Mouse (Mus musculus): Measurements from ENCODE around the gene Slc9a1. TPM values are rescaled to one million over a fixed set of nuclear protein-coding genes. Genes with fewer than 3 reads are reported as not detected.

Slc9a1 gene
- polyA plus RNA-seq, 1 experiment from 2014 or later = 12.8 TPM

DNA sequence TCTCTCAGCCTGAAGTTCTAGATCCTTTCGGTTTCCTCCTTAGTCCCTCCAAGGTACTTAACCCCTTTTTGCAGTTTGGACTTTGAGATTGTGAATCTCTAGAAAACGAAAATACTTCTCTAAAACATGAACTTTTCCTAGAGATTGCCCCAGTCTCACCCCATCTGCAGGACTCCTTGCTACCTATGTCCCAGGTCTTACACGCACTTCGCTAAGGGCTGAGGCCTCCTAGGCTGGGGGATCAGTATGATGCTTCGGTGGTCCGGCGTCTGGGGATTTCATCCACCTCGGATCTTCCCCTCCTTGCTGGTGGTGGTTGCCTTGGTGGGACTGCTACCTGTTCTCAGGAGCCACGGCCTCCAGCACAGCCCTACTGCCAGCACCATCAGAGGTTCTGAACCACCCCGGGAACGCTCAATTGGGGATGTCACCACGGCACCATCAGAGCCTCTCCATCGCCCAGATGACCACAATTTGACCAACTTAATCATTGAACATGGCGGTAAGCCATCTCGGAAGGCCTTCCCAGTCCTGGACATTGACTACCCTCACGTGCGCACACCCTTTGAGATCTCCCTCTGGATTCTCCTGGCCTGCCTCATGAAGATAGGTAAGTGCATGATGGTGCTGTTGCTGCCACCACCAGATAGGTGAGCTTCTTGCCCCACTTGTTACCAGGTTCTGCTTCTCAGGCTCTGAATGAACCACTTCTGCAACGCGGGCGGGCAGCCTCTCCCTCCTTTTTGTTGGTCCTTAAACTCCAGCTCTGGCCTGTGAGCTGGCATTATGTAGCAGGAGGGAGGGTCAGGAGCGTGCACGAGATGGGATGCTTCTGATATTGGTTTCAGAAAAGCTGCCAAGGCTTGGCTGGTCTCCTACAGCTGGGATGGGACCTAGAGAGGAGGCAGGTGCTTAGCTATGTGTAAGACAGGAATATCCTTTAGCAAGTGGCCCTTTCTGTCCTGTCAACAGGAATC is 1.1 kb downstream of the Slc9a1 start:
- H3K27me3 ChIP-seq (ENCODE audit: control insufficient read depth, insufficient read depth, low read depth, low read length) = no peaks in the 10 kb centered on the region

DNA sequence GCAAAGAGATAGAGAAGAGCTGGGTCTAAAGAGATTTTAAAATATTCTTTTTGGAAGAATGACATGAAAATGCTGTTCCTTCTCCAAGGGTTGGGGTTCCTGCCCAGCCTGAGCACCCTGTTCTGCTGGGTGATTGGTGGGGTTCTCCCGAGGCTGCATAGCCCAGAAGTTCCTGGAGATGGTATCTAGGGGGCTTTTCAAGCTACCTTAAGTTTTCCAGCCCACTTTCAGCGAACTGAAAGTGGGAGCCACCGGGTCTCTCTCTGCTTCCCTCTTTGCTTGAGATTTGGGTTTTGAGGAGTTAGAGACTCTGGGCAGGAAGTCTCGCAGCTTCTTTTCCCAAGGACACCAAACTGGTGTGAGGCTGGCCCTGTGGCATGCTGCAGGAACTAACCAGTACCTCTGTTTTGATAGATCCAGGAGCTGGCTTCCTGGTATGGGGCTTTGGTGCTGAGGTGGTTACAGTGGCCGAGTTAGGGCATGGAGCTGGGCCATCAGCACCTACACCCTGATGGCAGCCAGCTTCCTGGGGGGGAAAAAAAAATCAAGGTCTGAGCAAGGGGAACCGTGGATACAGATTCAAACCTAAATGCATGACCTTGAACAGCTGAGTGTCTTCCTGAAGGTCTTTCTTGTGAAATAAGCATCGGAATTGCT is 2.2 kb downstream of the Slc9a1 start:
- 83% methylated on average over 7 of the region's 7 CpGs for WGBS
- Histone ChIP-seq H3K9ac (ENCODE audit: low read depth, low read length) (peak overlapping the region; percentile 42), H3K27me3 (ENCODE audit: control insufficient read depth, insufficient read depth, low read depth, low read length) (no peaks in the 10 kb centered on the region), H3K4me3 (ENCODE audit: low read depth, low read length) (peak overlapping the region; percentile 23), H3K4me2 (ENCODE audit: low read length) (peak overlapping the region; percentile 96), H3K4me1 (ENCODE audit: control insufficient read depth, insufficient read depth, low read length) (peaks cover 49% of the 10 kb centered on the region), H3K27ac (ENCODE audit: low read length) (no peak overlapping the region), H3K9me3 (replicated peaks; ENCODE audit: control insufficient read depth, low read length, poor library complexity, severe bottlenecking) (no peaks in the 10 kb centered on the region), H3K36me3 (ENCODE audit: control insufficient read depth, insufficient read depth, low read length) (no peaks in the 10 kb centered on the region)
- ATAC-seq = no peak

More for the DNA sequence above, 1.1 kb downstream of the Slc9a1 start:
- Histone ChIP-seq H3K9me3 (replicated peaks; ENCODE audit: control insufficient read depth, low read length, poor library complexity, severe bottlenecking) (no peaks in the 10 kb centered on the region), H3K36me3 (ENCODE audit: control insufficient read depth, insufficient read depth, low read length) (no peaks in the 10 kb centered on the region), H3K9ac (ENCODE audit: low read depth, low read length) (peak overlapping the region; percentile 96), H3K4me1 (ENCODE audit: control insufficient read depth, insufficient read depth, low read length) (peaks cover 44% of the 10 kb centered on the region), H3K4me3 (ENCODE audit: low read depth, low read length) (peak overlapping the region; percentile 92), H3K4me2 (ENCODE audit: low read length) (peak overlapping the region; percentile 96), H3K27ac (ENCODE audit: low read length) (peak overlapping the region; percentile 88; the same call in 1 of the 2 replicates)
- no peak for ATAC-seq
- 70% methylated on average over 22 of the region's 22 CpGs for WGBS

DNA sequence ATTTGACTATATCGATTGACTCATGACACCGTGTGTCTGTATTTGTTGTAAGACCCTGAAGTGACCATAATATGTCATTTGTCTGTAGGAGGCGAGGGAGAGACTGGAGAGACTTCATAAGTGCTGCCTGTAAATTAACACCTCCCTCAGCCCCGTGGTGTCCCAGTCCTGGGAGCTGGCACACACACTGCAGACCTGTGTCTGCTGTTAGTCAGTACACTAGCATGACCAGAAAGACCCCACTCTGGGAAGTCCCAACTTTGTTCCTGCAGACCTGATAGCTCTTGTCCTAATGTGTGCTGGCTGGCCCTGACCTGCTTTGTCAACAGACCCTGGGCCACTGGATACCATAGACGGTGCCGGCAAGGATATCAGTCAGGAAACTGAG is 2.8 kb downstream of the Slc9a1 start:
- no peaks in the 10 kb centered on the region for H3K36me3 ChIP-seq (ENCODE audit: control insufficient read depth, insufficient read depth, low read length)
- ATAC-seq = no peak
- peak overlapping the region; percentile 23 for H3K4me3 ChIP-seq (ENCODE audit: low read depth, low read length)
- WGBS = 79% methylated on average over 6 of the region's 6 CpGs
- H3K4me1 ChIP-seq (ENCODE audit: control insufficient read depth, insufficient read depth, low read length) = peaks cover 49% of the 10 kb centered on the region
- peak overlapping the region; percentile 96 for H3K4me2 ChIP-seq (ENCODE audit: low read length)
- H3K27me3 ChIP-seq (ENCODE audit: control insufficient read depth, insufficient read depth, low read depth, low read length) = no peaks in the 10 kb centered on the region
- no peak overlapping the region; the same call in 1 of the 2 replicates for H3K9ac ChIP-seq (ENCODE audit: low read depth, low read length)
- no peak overlapping the region for H3K27ac ChIP-seq (ENCODE audit: low read length)
- H3K9me3 ChIP-seq (replicated peaks; ENCODE audit: control insufficient read depth, low read length, poor library complexity, severe bottlenecking) = no peaks in the 10 kb centered on the region

DNA sequence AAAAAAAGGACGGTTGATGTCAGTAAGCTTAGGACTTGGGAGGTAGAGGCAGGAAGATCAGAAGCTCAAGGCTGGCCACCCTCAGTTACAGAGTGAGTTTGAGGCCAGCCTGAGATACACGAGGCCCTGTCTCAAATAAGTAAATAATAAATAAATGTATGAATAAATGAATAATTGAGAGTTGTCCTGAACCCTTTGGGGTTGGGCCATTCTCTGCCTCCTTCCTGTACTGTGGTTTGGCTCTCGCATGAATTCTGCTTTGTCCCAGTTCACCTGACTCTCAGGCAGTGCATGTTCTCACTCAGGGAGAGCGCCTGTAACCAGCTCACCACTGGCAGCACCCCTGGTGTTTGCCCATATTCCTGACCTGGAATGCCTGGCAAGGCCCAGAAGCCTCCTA is 4.5 kb downstream of the Slc9a1 start:
- no peak for ATAC-seq

DNA sequence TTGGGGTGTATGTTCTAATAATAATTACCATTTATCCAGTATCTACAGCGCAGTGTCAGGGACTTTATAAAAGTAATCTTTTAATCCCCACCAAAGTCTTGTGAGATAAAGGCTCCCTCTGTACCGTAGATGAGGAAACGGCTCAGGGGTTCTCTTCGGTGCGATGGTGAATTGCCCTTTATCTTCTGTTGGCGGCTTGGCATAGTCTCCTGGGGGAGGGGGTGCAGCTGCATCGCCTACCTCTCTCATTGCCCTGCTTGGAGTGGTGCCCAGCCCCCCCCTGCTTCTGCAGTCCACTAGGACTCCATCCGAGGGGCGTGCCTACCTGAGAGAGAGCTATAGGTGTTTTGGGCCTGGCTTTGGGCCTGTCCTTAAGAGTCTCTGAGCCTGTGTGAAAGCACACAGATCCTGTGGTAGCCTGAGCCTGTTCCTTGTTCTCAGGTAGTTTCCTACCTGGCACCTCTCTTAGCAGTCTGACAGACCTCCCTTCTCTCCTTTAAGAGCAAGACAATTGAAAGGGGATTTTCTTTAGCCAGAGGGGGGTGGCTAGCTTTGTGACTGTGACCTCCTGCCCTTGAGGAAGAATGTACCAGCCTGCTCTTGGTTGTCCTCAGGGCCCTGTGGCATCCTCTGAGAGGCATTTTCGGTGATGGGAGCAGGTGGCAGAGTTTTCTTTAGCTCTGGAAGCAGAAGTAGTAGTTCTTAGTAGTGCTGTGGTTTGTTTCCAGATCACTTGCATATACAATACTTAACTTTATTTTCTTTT is 6.5 kb downstream of the Slc9a1 start:
- H3K9ac ChIP-seq (ENCODE audit: low read depth, low read length) = no peak overlapping the region
- WGBS = 40% methylated on average over 10 of the region's 10 CpGs
- no peaks in the 10 kb centered on the region for H3K36me3 ChIP-seq (ENCODE audit: control insufficient read depth, insufficient read depth, low read length)
- no peaks in the 10 kb centered on the region for H3K9me3 ChIP-seq (replicated peaks; ENCODE audit: control insufficient read depth, low read length, poor library complexity, severe bottlenecking)
- no peak overlapping the region for H3K4me3 ChIP-seq (ENCODE audit: low read depth, low read length)
- peaks cover 55% of the 10 kb centered on the region for H3K4me1 ChIP-seq (ENCODE audit: control insufficient read depth, insufficient read depth, low read length)
- H3K27me3 ChIP-seq (ENCODE audit: control insufficient read depth, insufficient read depth, low read depth, low read length) = no peaks in the 10 kb centered on the region
- H3K27ac ChIP-seq (ENCODE audit: low read length) = no peak overlapping the region
- no peak for ATAC-seq
- no peak overlapping the region for H3K4me2 ChIP-seq (ENCODE audit: low read length)

More for the DNA sequence above, 4.5 kb downstream of the Slc9a1 start:
- Histone ChIP-seq H3K4me3 (ENCODE audit: low read depth, low read length) (no peak overlapping the region), H3K9ac (ENCODE audit: low read depth, low read length) (no peak overlapping the region; the same call in 1 of the 2 replicates), H3K27me3 (ENCODE audit: control insufficient read depth, insufficient read depth, low read depth, low read length) (no peaks in the 10 kb centered on the region), H3K4me1 (ENCODE audit: control insufficient read depth, insufficient read depth, low read length) (peaks cover 58% of the 10 kb centered on the region), H3K36me3 (ENCODE audit: control insufficient read depth, insufficient read depth, low read length) (no peaks in the 10 kb centered on the region), H3K4me2 (ENCODE audit: low read length) (peak overlapping the region; percentile 96; the same call in 1 of the 2 replicates), H3K9me3 (replicated peaks; ENCODE audit: control insufficient read depth, low read length, poor library complexity, severe bottlenecking) (no peaks in the 10 kb centered on the region), H3K27ac (ENCODE audit: low read length) (no peak overlapping the region)
- 70% methylated on average over 4 of the region's 4 CpGs for WGBS

DNA sequence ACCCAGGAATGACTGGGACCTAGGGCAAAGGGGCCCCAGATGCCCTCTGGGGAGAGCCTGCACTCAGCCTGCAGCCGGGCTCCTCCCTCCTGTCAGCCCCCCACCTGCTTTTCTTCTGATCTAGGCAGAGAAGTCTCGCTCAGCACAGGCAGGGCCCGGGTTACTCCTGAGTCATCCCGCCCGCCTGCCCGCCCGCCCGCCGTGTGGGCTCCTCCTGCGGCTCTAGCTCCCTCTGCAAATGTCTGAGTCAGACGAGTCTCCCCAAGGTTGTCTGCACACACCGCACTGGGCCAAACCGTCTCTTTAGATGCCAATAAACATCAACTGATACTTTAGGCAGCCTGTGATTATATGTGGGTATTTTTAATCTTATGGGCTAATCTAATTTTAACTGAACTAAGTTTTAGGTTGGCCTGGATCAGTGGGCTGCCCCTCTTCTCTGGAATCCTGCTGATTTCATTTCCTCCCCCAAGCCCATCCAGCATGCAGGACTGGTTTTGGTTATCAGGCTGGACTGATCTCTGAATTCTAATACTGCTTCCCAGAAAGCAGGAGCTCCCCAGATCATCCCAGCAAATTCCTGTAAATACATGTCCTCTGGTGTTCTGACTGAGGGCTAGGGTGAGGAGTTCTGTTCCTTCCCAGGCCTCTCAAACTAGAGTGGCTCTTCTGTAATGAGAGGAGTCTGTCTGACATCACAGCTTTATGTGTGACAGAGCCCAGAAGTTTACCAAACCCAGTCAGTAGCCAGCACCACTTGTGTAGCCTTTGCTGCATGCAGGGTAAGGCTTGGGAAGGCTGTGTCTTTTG is 8.9 kb downstream of the Slc9a1 start:
- no peaks in the 10 kb centered on the region for H3K9me3 ChIP-seq (replicated peaks; ENCODE audit: control insufficient read depth, low read length, poor library complexity, severe bottlenecking)
- WGBS = 10% methylated on average over 13 of the region's 13 CpGs
- H3K9ac ChIP-seq (ENCODE audit: low read depth, low read length) = peak overlapping the region; percentile 17
- no peaks in the 10 kb centered on the region for H3K36me3 ChIP-seq (ENCODE audit: control insufficient read depth, insufficient read depth, low read length)
- no peak for ATAC-seq
- no peaks in the 10 kb centered on the region for H3K27me3 ChIP-seq (ENCODE audit: control insufficient read depth, insufficient read depth, low read depth, low read length)
- H3K4me3 ChIP-seq (ENCODE audit: low read depth, low read length) = no peak overlapping the region
- peaks cover 30% of the 10 kb centered on the region for H3K4me1 ChIP-seq (ENCODE audit: control insufficient read depth, insufficient read depth, low read length)
- H3K27ac ChIP-seq (ENCODE audit: low read length) = no peak overlapping the region
- no peak overlapping the region for H3K4me2 ChIP-seq (ENCODE audit: low read length)

DNA sequence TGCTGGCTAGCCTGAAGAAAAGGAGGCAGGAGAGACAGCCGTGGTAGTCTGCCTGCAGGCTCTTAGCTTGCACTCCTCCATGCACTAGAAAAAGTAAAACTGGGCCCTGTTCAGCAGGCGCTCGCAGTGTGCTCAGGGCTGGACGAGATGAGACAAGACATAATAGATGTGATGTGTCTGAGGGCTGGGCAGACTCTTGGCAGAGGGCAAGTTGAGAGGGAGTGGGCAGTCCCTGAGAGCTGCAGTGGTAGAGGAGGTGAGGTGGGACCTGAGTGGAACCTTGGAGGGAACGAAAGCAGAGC is 9.5 kb downstream of the Slc9a1 start:
- Histone ChIP-seq H3K36me3 (ENCODE audit: control insufficient read depth, insufficient read depth, low read length) (no peaks in the 10 kb centered on the region), H3K4me1 (ENCODE audit: control insufficient read depth, insufficient read depth, low read length) (peaks cover 25% of the 10 kb centered on the region), H3K9me3 (replicated peaks; ENCODE audit: control insufficient read depth, low read length, poor library complexity, severe bottlenecking) (no peaks in the 10 kb centered on the region), H3K4me3 (ENCODE audit: low read depth, low read length) (no peak overlapping the region), H3K27ac (ENCODE audit: low read length) (no peak overlapping the region), H3K4me2 (ENCODE audit: low read length) (no peak overlapping the region), H3K9ac (ENCODE audit: low read depth, low read length) (no peak overlapping the region), H3K27me3 (ENCODE audit: control insufficient read depth, insufficient read depth, low read depth, low read length) (no peaks in the 10 kb centered on the region)
- WGBS = 34% methylated on average over 5 of the region's 5 CpGs
- ATAC-seq = no peak

DNA sequence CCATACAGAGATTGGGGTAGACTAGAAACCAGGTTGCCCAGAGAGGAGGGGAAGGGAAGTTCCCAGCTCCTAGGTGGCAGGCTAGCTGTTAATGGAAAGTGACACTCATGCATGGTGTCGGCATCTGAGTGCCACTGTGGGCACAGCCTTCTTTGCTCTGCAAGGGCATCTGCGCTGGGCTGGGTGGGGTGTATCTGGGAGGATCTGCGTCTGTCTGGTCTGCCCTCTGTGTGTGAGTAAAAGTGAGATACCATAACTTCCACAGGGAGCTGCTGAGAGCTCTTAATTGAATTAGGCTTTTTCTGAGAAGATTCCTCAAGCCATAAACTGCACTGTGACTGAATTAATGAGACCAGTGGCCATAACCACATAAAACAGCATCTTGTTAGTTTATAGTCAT is 10.4 kb downstream of the Slc9a1 start:
- 62% methylated on average over 3 of the region's 3 CpGs for WGBS

More for the DNA sequence above, 10.4 kb downstream of the Slc9a1 start:
- no peak overlapping the region for H3K9ac ChIP-seq (ENCODE audit: low read depth, low read length)
- H3K27me3 ChIP-seq (ENCODE audit: control insufficient read depth, insufficient read depth, low read depth, low read length) = no peaks in the 10 kb centered on the region
- no peak overlapping the region for H3K4me2 ChIP-seq (ENCODE audit: low read length)
- H3K4me3 ChIP-seq (ENCODE audit: low read depth, low read length) = no peak overlapping the region
- H3K9me3 ChIP-seq (replicated peaks; ENCODE audit: control insufficient read depth, low read length, poor library complexity, severe bottlenecking) = no peaks in the 10 kb centered on the region
- no peak for ATAC-seq
- no peak overlapping the region for H3K27ac ChIP-seq (ENCODE audit: low read length)
- no peaks in the 10 kb centered on the region for H3K36me3 ChIP-seq (ENCODE audit: control insufficient read depth, insufficient read depth, low read length)
- peaks cover 21% of the 10 kb centered on the region for H3K4me1 ChIP-seq (ENCODE audit: control insufficient read depth, insufficient read depth, low read length)

Data from midbrain, embryonic 16.5 days (tissue).